Mouse (Mus musculus) kidney, adult 2 months (tissue): ENCODE measurements at regions not wholly inside any gene's neighbourhood (a gene's known extent, or its start where the extent isn't known, plus 50 kb on each side); places are given as distances from the start of the nearest gene placed in this dataset.

Source experiments
- DNase-seq: peaks from one replicate; pipeline ENCODE4 v3.0.0; 2021
- H3K27ac ChIP-seq: fragments of 200-500 bp; 2 replicates; pipeline ENCODE4 v1.5.1; 2012; ENCODE audit warnings: low read depth, low read length, control low read depth, inconsistent platforms; ENCODE audit not compliant: insufficient read depth
- H3K27me3 ChIP-seq: fragments of 200-500 bp; replicated peaks from 2 replicates; pipeline ENCODE4 v1.6.1; 2012; ENCODE audit warnings: mild to moderate bottlenecking, moderate library complexity, low read length, inconsistent platforms; ENCODE audit not compliant: control insufficient read depth, insufficient read depth
- H3K36me3 ChIP-seq: fragments of 200-500 bp; 2 replicates; pipeline ENCODE4 v1.6.1; 2012; ENCODE audit warnings: mild to moderate bottlenecking, moderate library complexity, low read length, inconsistent platforms; ENCODE audit not compliant: control insufficient read depth, insufficient read depth
- H3K4me1 ChIP-seq: fragments of 200-500 bp; 2 replicates; pipeline ENCODE4 v1.6.1; 2011; ENCODE audit warnings: low read length; ENCODE audit not compliant: control insufficient read depth, insufficient read depth
- H3K4me3 ChIP-seq: fragments of 200-500 bp; 2 replicates; pipeline ENCODE4 v1.5.1; 2011; ENCODE audit warnings: mild to moderate bottlenecking, low read depth, low read length, control low read depth; ENCODE audit not compliant: insufficient read depth
- CTCF ChIP-seq: fragments of 200-500 bp; conservative IDR thresholded peaks from 2 replicates; pipeline ENCODE4 v1.5.1; 2011; ENCODE audit warnings: low read depth, mild to moderate bottlenecking, control low read depth, low read length, moderate library complexity, mixed read lengths; ENCODE audit not compliant: insufficient read depth, insufficient read length
- POLR2A ChIP-seq: fragments of 200-500 bp; IDR thresholded peaks from one replicate; pipeline ENCODE4 v1.6.1; 2011; ENCODE audit warnings: low read depth, low read length, control low read depth
- WGBS: fragments of 180-500 bp; shearing (Covaris S2); methylation state at CpG from one replicate; pipeline ENCODE4 v1.1.7; 2018; 5-methylcytosine and 5-hydroxymethylcytosine counted together

DNA sequence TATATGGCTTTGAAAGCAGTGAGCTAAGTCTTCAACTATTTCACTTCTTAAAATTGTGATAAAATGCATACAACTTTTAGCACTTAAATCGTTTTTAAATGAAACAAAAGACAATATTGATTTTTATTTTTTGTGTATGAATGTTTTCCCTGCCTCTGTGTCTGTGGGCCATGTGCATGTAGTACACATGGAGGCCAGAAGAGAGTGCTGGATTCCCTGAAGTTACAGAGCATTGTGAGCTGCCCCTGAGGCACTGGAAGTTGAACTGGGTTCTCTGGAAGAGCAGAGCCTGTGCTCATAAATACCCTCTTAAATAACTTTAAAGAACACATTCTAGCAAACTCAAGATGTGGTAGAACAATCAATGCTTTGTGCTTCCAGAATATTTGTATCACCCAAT lies 61.8 kb upstream of the Gm6812 start:
- Histone ChIP-seq H3K4me1 (no peaks in the 10 kb centered on the region), H3K27me3 (no peaks in the 10 kb centered on the region), H3K4me3 (no peak overlapping the region), H3K36me3 (no peaks in the 10 kb centered on the region), H3K27ac (no peak overlapping the region)
- no peak for DNase-seq
- WGBS: 21% methylated on average over 1 of the region's 1 CpGs
- TF ChIP-seq CTCF: no peak
- no peak for TF ChIP-seq POLR2A

DNA sequence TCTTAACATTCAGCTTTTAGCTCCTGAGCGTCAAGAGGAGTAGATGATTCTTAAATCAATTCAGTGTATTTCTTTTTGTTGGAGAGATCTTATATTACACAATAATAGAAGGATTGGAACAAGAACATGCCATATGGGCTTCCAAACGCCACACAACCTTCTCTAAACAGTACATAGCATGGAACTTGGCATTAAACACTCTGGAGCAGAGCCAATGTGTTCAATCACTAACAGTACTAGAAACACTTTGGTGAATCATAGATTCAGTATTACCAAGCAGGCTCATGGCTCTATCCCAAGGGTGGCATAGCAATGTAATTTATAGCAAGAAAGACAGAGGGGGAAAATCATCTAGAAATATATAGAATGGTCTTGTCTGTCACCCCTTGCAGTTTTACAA lies 60.4 kb upstream of the Gm6812 start:
- Histone ChIP-seq H3K4me3 (no peak overlapping the region), H3K27ac (no peak overlapping the region), H3K36me3 (no peaks in the 10 kb centered on the region), H3K4me1 (no peaks in the 10 kb centered on the region), H3K27me3 (no peaks in the 10 kb centered on the region)
- DNase-seq: no peak
- 67% methylated on average over 2 of the region's 2 CpGs for WGBS
- TF ChIP-seq POLR2A: no peak
- TF ChIP-seq CTCF: no peak

DNA sequence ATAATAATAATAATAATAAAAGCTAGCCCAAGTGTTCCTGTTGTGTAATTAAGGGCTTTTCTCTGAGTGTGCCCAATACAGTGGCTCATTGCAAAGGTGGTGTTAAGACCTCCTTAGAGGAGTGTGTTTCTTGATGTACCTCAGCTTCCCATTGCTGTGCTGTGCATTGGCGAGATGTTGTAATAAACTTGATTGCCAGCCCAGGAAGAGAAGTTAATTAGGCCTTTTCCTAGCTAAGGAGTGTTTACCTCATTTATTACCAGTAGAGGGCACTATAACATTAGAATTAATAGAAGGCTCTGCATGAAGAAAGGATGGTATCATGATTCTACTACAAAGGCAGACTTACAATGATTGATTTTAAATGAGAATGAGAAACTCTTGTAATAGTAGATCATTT lies 57.9 kb upstream of the Gm6812 start:
- Histone ChIP-seq H3K27me3 (no peaks in the 10 kb centered on the region), H3K36me3 (no peaks in the 10 kb centered on the region), H3K27ac (no peak overlapping the region), H3K4me3 (no peak overlapping the region), H3K4me1 (no peaks in the 10 kb centered on the region)
- WGBS: 4% methylated on average over 1 of the region's 1 CpGs
- TF ChIP-seq POLR2A (no peak), CTCF (no peak)
- peak; percentile 5 for DNase-seq

DNA sequence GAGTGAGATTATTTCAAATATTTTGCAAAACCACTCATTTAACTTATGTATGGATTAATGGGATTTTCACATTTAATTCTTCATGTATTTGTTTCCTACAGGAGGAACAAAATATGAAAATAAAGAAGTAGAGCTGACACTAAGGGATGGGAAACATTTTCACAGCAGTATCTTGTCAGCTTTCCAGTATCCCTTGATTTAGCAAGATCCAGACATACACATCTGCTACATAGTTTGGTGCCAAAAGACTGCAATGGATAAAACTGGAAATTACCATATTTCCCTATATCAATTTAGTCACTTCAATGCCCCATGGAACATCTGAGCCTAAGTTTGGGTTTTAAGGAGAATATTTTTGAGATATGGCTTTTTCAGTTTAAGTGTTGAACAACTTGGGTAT lies 52.9 kb upstream of the Gm6812 start:
- Histone ChIP-seq H3K4me3 (no peak overlapping the region), H3K27me3 (no peaks in the 10 kb centered on the region), H3K4me1 (no peaks in the 10 kb centered on the region), H3K27ac (no peak overlapping the region), H3K36me3 (no peaks in the 10 kb centered on the region)
- DNase-seq: no peak
- no peak for TF ChIP-seq POLR2A
